Mouse (Mus musculus) testis, postnatal 14 days (tissue): ENCODE results near the gene Cbfa2t2.
"Not testable (repeated sequence)": the region's sequence is repeated elsewhere in the genome, so short reads cannot be mapped to it uniquely, and the experiment has no call there.

Experiments
- DNase-seq: peaks from one replicate; pipeline ENCODE4 v3.0.0; 2021; ENCODE audit warnings: low spot score

The Cbfa2t2 gene

GRCm38 (mm10) chr2:154474251-154475061, 38.2 kb downstream of the Cbfa2t2 start:
- DNase-seq = no peak

GRCm38 (mm10) chr2:154475062-154475349, 38.7 kb downstream of the Cbfa2t2 start:
- no peak for DNase-seq

- DNase-seq = no peak
Observed at GRCm38 (mm10) chr2:154475861-154476260, 39.6 kb downstream of the Cbfa2t2 start.

- no peak for DNase-seq
Observed at GRCm38 (mm10) chr2:154477028-154477427, 40.7 kb downstream of the Cbfa2t2 start.

GRCm38 (mm10) chr2:154491788-154492187, 55.5 kb downstream of the Cbfa2t2 start:
- DNase-seq = no peak

GRCm38 (mm10) chr2:154493559-154493958, 57.3 kb downstream of the Cbfa2t2 start:
- not testable (repeated sequence) for DNase-seq

- no peak for DNase-seq
Observed at GRCm38 (mm10) chr2:154495021-154495420, 58.7 kb downstream of the Cbfa2t2 start.

- no peak for DNase-seq
Observed at GRCm38 (mm10) chr2:154498571-154498970, 62.3 kb downstream of the Cbfa2t2 start.

- no peak for DNase-seq
Observed at GRCm38 (mm10) chr2:154499717-154500247, 63.5 kb downstream of the Cbfa2t2 start.

- DNase-seq = no peak
Observed at GRCm38 (mm10) chr2:154500758-154501157, 64.5 kb downstream of the Cbfa2t2 start.

GRCm38 (mm10) chr2:154507076-154507475, 70.8 kb downstream of the Cbfa2t2 start:
- DNase-seq = no peak

GRCm38 (mm10) chr2:154507566-154508283, 71.4 kb downstream of the Cbfa2t2 start:
- no peak for DNase-seq

GRCm38 (mm10) chr2:154508450-154508849, 72.2 kb downstream of the Cbfa2t2 start:
- no peak for DNase-seq

GRCm38 (mm10) chr2:154510141-154510540, 73.9 kb downstream of the Cbfa2t2 start:
- DNase-seq = no peak

GRCm38 (mm10) chr2:154516944-154517343, 80.7 kb downstream of the Cbfa2t2 start:
- DNase-seq = no peak

GRCm38 (mm10) chr2:154517424-154517823, 81.1 kb downstream of the Cbfa2t2 start:
- DNase-seq = no peak

- DNase-seq = no peak
Observed at GRCm38 (mm10) chr2:154521449-154521848, 85.2 kb downstream of the Cbfa2t2 start.

GRCm38 (mm10) chr2:154522334-154522733, 86.1 kb downstream of the Cbfa2t2 start:
- DNase-seq = no peak

- DNase-seq = no peak
Observed at GRCm38 (mm10) chr2:154525285-154525684, 89.0 kb downstream of the Cbfa2t2 start.

- no peak for DNase-seq
Observed at GRCm38 (mm10) chr2:154526531-154526930, 90.2 kb downstream of the Cbfa2t2 start.

GRCm38 (mm10) chr2:154532888-154533287, 96.6 kb downstream of the Cbfa2t2 start:
- no peak for DNase-seq

GRCm38 (mm10) chr2:154534704-154535270, 98.5 kb downstream of the Cbfa2t2 start:
- DNase-seq = no peak

- DNase-seq = no peak
Observed at GRCm38 (mm10) chr2:154538310-154538709, 102.0 kb downstream of the Cbfa2t2 start.
